Mouse (Mus musculus): ENCODE measurements around the gene Reck. TPM values are rescaled to one million over a fixed set of nuclear protein-coding genes. Genes with fewer than 3 reads are reported as not detected.
A peak's percentile ranks its signal among the peaks of the same experiment; 100 is the strongest.

The Reck gene
- polyA plus RNA-seq, 1 experiment: 8.5 TPM

DNA sequence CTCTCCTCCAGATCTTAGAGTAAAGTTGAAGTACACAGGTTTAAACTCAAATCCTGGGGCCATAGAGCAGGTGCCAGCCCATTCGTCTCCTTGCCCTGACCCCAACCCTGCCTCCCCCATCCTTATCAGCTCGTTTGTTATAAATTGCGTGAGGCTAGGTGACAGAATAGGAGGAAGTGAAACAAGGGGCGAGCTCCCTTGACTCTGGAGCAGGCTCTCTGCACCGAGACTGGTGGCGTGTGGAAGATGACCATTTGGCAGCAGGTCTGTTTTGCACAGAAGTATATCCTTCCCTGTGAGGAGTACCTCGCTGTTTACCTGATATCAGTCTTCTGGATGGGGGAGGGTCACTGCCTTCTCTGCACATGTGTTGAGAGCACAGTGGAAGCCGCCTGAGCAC lies 23.9 kb downstream of the Reck start:
- DNase-seq: no peak
- Histone ChIP-seq H3K36me3 (ENCODE audit: control insufficient read depth, insufficient read depth, low read length) (no peaks in the 10 kb centered on the region), H3K27ac (ENCODE audit: insufficient read depth, low read depth, low read length) (no peak overlapping the region), H3K27me3 (replicated peaks; ENCODE audit: control insufficient read depth, insufficient read depth, low read length) (no peaks in the 10 kb centered on the region), H3K4me3 (ENCODE audit: insufficient read depth, low read depth, low read length) (no peak overlapping the region), H3K4me1 (ENCODE audit: control insufficient read depth, insufficient read depth, low read length) (no peaks in the 10 kb centered on the region)
- 57% methylated on average over 8 of the region's 8 CpGs for WGBS
- TF ChIP-seq POLR2A (IDR thresholded peaks at IDR 0.05; ENCODE audit: low read depth, low read length): no peak

DNA sequence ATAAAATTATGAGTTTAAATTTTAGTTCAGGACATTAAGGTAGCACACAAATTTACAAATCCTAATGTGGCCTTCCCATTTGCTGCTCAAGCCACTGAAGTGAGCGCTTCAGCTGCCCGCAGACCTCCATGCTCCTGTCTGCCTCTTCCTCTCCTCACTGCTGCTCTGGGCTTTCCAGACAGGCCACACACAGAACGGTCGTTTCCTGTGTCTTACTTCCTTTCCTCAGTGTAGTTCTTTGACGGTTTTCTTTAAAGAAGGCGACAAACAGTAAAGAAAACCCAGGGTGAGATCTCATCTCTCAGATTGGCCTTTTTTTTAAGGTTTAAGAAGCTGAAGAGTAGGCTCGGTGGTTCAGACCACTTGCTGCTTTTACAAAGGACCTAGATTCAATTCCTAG lies 28.4 kb downstream of the Reck start:
- 63% methylated on average over 7 of the region's 7 CpGs for WGBS
- H3K27me3 ChIP-seq (replicated peaks; ENCODE audit: control insufficient read depth, insufficient read depth, low read length): no peaks in the 10 kb centered on the region
- H3K4me3 ChIP-seq (ENCODE audit: insufficient read depth, low read depth, low read length): no peak overlapping the region
- no peak for DNase-seq
- no peaks in the 10 kb centered on the region for H3K4me1 ChIP-seq (ENCODE audit: control insufficient read depth, insufficient read depth, low read length)
- H3K36me3 ChIP-seq (ENCODE audit: control insufficient read depth, insufficient read depth, low read length): no peaks in the 10 kb centered on the region
- no peak overlapping the region for H3K27ac ChIP-seq (ENCODE audit: insufficient read depth, low read depth, low read length)
- TF ChIP-seq CTCF (conservative IDR thresholded peaks at IDR 0.05; ENCODE audit: insufficient read depth, insufficient read length, low read depth, low read length): no peak
- TF ChIP-seq POLR2A (IDR thresholded peaks at IDR 0.05; ENCODE audit: low read depth, low read length): no peak

DNA sequence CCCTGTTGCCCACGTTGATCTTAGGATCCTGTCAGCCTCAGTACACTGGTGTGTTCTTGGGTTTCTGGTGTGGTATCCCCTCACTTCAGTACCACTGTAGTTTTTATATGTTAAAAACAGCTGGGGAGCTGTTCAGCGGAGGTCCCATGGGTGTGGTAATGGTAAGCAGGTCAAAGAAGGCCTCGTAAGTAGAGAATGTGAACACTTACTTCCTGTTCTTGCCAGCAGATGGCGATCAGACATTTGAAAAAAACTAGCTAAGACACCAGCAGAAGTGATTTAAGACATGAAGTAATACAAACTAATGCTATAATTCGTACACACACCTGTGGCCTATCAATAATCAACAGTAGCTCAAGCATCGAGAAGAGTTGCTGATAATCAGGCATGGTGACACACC lies 31.1 kb downstream of the Reck start:
- 20% methylated on average over 6 of the region's 6 CpGs for WGBS
- no peaks in the 10 kb centered on the region for H3K27me3 ChIP-seq (replicated peaks; ENCODE audit: control insufficient read depth, insufficient read depth, low read length)
- no peaks in the 10 kb centered on the region for H3K4me1 ChIP-seq (ENCODE audit: control insufficient read depth, insufficient read depth, low read length)
- H3K4me3 ChIP-seq (ENCODE audit: insufficient read depth, low read depth, low read length): no peak overlapping the region
- TF ChIP-seq POLR2A (IDR thresholded peaks at IDR 0.05; ENCODE audit: low read depth, low read length) (no peak), CTCF (conservative IDR thresholded peaks at IDR 0.05; ENCODE audit: insufficient read depth, insufficient read length, low read depth, low read length) (peak; percentile 38; the same call in 1 of the 2 replicates)
- H3K36me3 ChIP-seq (ENCODE audit: control insufficient read depth, insufficient read depth, low read length): no peaks in the 10 kb centered on the region
- H3K27ac ChIP-seq (ENCODE audit: insufficient read depth, low read depth, low read length): no peak overlapping the region
- DNase-seq: peak; percentile 67

DNA sequence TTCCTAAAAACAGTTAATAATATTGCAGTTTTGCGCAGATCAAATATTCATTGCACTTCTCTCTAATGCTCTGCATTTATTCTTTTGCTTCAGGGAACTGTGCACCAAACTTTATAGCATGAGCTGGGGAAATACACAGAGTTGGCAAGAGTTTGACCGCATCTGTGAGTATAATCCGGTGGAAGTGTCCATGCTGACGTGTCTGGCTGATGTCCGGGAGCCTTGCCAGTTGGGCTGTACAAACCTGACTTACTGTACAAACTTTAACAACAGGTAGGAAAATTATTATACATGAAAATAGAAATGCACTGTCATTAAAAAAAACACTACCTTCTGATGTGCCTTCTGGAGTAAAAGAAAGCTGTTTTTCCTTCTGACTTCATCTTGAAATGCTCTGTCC lies 42.9 kb downstream of the Reck start:
- peak; percentile 20 for DNase-seq

DNA sequence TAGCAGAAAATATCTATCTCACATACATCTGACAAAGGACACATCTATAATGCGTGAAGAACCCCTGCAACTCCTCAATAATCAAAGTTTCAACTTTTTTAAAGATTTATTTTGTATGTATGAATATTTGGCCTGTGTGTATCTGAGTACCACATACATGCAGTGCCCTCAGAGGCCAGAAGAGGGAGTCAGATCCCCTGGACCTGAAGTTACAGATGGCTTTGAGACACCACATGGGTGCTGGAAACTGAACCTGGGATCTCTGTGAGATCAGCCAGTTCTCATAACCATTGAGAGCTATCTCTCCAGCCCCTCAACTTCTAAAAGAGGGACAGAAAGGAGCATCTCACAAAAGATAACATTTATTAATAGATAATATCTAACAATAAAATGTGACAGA lies 45.3 kb downstream of the Reck start:
- Histone ChIP-seq H3K4me3 (ENCODE audit: insufficient read depth, low read depth, low read length) (no peak overlapping the region), H3K27me3 (replicated peaks; ENCODE audit: control insufficient read depth, insufficient read depth, low read length) (no peaks in the 10 kb centered on the region), H3K4me1 (ENCODE audit: control insufficient read depth, insufficient read depth, low read length) (no peaks in the 10 kb centered on the region), H3K36me3 (ENCODE audit: control insufficient read depth, insufficient read depth, low read length) (no peaks in the 10 kb centered on the region), H3K27ac (ENCODE audit: insufficient read depth, low read depth, low read length) (no peak overlapping the region)
- TF ChIP-seq POLR2A (IDR thresholded peaks at IDR 0.05; ENCODE audit: low read depth, low read length): no peak
- TF ChIP-seq CTCF (conservative IDR thresholded peaks at IDR 0.05; ENCODE audit: insufficient read depth, insufficient read length, low read depth, low read length): 0 out of 2 replicates have a peak, but pooled peaks have one; percentile 11
- WGBS: 100% methylated on average over 1 of the region's 1 CpGs
- no peak for DNase-seq

More for the DNA sequence above, 42.9 kb downstream of the Reck start:
- H3K4me1 ChIP-seq (ENCODE audit: control insufficient read depth, insufficient read depth, low read length): no peaks in the 10 kb centered on the region
- no peaks in the 10 kb centered on the region for H3K27me3 ChIP-seq (replicated peaks; ENCODE audit: control insufficient read depth, insufficient read depth, low read length)
- no peak for TF ChIP-seq CTCF (conservative IDR thresholded peaks at IDR 0.05; ENCODE audit: insufficient read depth, insufficient read length, low read depth, low read length)
- no peak for TF ChIP-seq POLR2A (IDR thresholded peaks at IDR 0.05; ENCODE audit: low read depth, low read length)
- 87% methylated on average over 5 of the region's 5 CpGs for WGBS
- no peak overlapping the region for H3K27ac ChIP-seq (ENCODE audit: insufficient read depth, low read depth, low read length)
- no peak overlapping the region for H3K4me3 ChIP-seq (ENCODE audit: insufficient read depth, low read depth, low read length)
- H3K36me3 ChIP-seq (ENCODE audit: control insufficient read depth, insufficient read depth, low read length): no peaks in the 10 kb centered on the region

DNA sequence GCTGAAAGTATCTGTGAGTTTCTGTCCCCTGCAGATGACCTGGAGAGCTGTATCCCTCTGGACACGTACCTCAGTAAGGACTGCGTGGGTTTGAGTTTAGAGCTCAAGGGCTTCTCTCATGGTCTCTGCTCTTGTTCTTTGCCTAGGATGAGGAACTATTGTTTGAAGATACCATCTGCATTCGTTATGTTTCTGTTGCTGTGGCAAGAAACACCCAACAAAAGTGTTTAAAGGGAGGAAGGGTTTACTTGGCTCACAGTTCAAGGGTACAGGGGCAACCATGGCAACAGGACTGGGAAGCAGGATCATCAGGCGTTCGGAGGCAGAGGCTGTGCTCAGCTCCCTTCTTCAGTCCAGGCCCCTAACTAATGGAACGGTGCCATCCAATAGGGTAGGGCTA lies 49.8 kb downstream of the Reck start:
- no peak for DNase-seq
- 90% methylated on average over 6 of the region's 6 CpGs for WGBS
- TF ChIP-seq POLR2A (IDR thresholded peaks at IDR 0.05; ENCODE audit: low read depth, low read length) (no peak), CTCF (conservative IDR thresholded peaks at IDR 0.05; ENCODE audit: insufficient read depth, insufficient read length, low read depth, low read length) (no peak)
- Histone ChIP-seq H3K27me3 (replicated peaks; ENCODE audit: control insufficient read depth, insufficient read depth, low read length) (no peaks in the 10 kb centered on the region), H3K4me1 (ENCODE audit: control insufficient read depth, insufficient read depth, low read length) (no peaks in the 10 kb centered on the region), H3K4me3 (ENCODE audit: insufficient read depth, low read depth, low read length) (no peak overlapping the region), H3K36me3 (ENCODE audit: control insufficient read depth, insufficient read depth, low read length) (no peaks in the 10 kb centered on the region), H3K27ac (ENCODE audit: insufficient read depth, low read depth, low read length) (no peak overlapping the region)

DNA sequence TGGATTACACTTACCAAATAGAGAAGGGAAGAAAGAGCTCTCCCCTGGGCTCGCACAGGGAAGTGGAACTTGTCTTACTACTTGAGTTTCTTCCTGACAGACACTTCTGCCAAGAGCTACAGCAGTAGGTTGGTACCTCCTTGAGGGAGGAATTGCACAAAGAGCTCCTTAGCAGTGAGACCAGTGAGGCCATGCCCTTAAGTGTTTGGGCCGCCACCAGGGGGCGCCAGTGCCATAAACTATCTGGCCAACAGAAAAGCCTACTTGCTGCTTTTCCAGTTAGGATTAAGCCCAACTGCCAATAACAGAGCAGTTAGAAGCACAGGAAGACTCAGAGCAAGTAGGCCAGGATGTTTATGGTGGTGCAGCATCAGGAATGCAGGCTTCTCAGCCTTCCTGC lies 50.4 kb downstream of the Reck start:
- WGBS: 16% methylated on average over 3 of the region's 3 CpGs
- no peaks in the 10 kb centered on the region for H3K27me3 ChIP-seq (replicated peaks; ENCODE audit: control insufficient read depth, insufficient read depth, low read length)
- no peak overlapping the region for H3K27ac ChIP-seq (ENCODE audit: insufficient read depth, low read depth, low read length)
- peak; percentile 83 for DNase-seq
- no peaks in the 10 kb centered on the region for H3K36me3 ChIP-seq (ENCODE audit: control insufficient read depth, insufficient read depth, low read length)
- H3K4me1 ChIP-seq (ENCODE audit: control insufficient read depth, insufficient read depth, low read length): no peaks in the 10 kb centered on the region
- TF ChIP-seq CTCF (conservative IDR thresholded peaks at IDR 0.05; ENCODE audit: insufficient read depth, insufficient read length, low read depth, low read length) (peak; percentile 88), POLR2A (IDR thresholded peaks at IDR 0.05; ENCODE audit: low read depth, low read length) (no peak)
- no peak overlapping the region for H3K4me3 ChIP-seq (ENCODE audit: insufficient read depth, low read depth, low read length)

DNA sequence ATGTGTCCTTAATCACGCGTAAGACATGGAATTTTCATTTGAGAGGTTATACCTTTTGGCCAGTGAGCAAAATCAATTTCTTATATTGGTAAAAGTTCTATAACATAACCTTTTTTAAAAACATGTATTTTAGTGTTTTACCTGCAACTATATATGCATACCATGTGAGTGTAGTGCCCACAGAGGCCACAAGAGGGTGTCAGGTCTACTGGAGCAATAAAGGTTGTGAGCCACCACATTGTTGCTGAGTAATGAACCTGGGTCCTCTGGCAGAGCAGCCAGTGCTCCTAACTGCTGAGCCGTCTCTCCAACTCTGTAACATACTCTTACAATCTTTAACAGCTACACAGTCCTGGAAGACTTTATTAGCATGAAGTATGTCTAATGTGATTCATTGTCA lies 52.5 kb downstream of the Reck start:
- TF ChIP-seq POLR2A (IDR thresholded peaks at IDR 0.05; ENCODE audit: low read depth, low read length) (no peak), CTCF (conservative IDR thresholded peaks at IDR 0.05; ENCODE audit: insufficient read depth, insufficient read length, low read depth, low read length) (peak; percentile 28)
- DNase-seq: no peak
- H3K27me3 ChIP-seq (replicated peaks; ENCODE audit: control insufficient read depth, insufficient read depth, low read length): no peaks in the 10 kb centered on the region
- no peak overlapping the region for H3K4me3 ChIP-seq (ENCODE audit: insufficient read depth, low read depth, low read length)
- H3K27ac ChIP-seq (ENCODE audit: insufficient read depth, low read depth, low read length): no peak overlapping the region
- no peaks in the 10 kb centered on the region for H3K36me3 ChIP-seq (ENCODE audit: control insufficient read depth, insufficient read depth, low read length)
- WGBS: 95% methylated on average over 3 of the region's 3 CpGs
- H3K4me1 ChIP-seq (ENCODE audit: control insufficient read depth, insufficient read depth, low read length): no peaks in the 10 kb centered on the region
